Mouse (Mus musculus) spleen, postnatal 36 days (tissue): ENCODE results near the gene Pigf.

ENCODE experiments used
- DNase-seq, 2 experiments: peaks; one replicate each; pipeline ENCODE4 v3.0.0; 2022; ENCODE audit warnings: low spot score in 2 of 2, mixed read lengths in 1 of 2

Gene Pigf

GRCm38 (mm10) chr17:87036141-87037073, 11.2 kb upstream of the Pigf start:
- DNase-seq, result peak in 1 of 2 experiments; percentile 27

- no peak for DNase-seq
Measured at GRCm38 (mm10) chr17:87024491-87025242, 539 bp downstream of the Pigf start.

GRCm38 (mm10) chr17:87019692-87020091, 5.5 kb downstream of the Pigf start:
- DNase-seq, result no peak

GRCm38 (mm10) chr17:87011301-87012019, 13.7 kb downstream of the Pigf start:
- no peak for DNase-seq

- DNase-seq, result no peak
Measured at GRCm38 (mm10) chr17:87008950-87009349, 16.3 kb downstream of the Pigf start.

GRCm38 (mm10) chr17:86997323-86997722, 27.9 kb downstream of the Pigf start:
- DNase-seq, result no peak

GRCm38 (mm10) chr17:86991306-86991705, 33.9 kb downstream of the Pigf start:
- DNase-seq, result no peak

- peak; percentile 45 to 52 for DNase-seq
Measured at GRCm38 (mm10) chr17:86988601-86989184, 36.5 kb downstream of the Pigf start.

GRCm38 (mm10) chr17:86988161-86988560, 37.0 kb downstream of the Pigf start:
- DNase-seq, result peak; percentile 58 to 73

- DNase-seq, result no peak
Measured at GRCm38 (mm10) chr17:86986449-86987138, 38.6 kb downstream of the Pigf start.

- DNase-seq, result no peak
Measured at GRCm38 (mm10) chr17:86982497-86982896, 42.7 kb downstream of the Pigf start.

GRCm38 (mm10) chr17:86981701-86982100, 43.5 kb downstream of the Pigf start:
- no peak for DNase-seq

- DNase-seq, result no peak
Measured at GRCm38 (mm10) chr17:86981205-86981604, 44.0 kb downstream of the Pigf start.

GRCm38 (mm10) chr17:86978496-86978895, 46.7 kb downstream of the Pigf start:
- peak; percentile 51 to 61 for DNase-seq

GRCm38 (mm10) chr17:86976387-86976786, 48.8 kb downstream of the Pigf start:
- DNase-seq, result no peak

- DNase-seq, result no peak
Measured at GRCm38 (mm10) chr17:86973097-86973496, 52.1 kb downstream of the Pigf start.

GRCm38 (mm10) chr17:86971860-86972259, 53.3 kb downstream of the Pigf start:
- peak in 1 of 2 experiments; percentile 30 for DNase-seq

GRCm38 (mm10) chr17:86971036-86971435, 54.2 kb downstream of the Pigf start:
- no peak for DNase-seq

GRCm38 (mm10) chr17:86970026-86970750, 55.0 kb downstream of the Pigf start:
- no peak for DNase-seq

- peak; percentile 93 for DNase-seq
Measured at GRCm38 (mm10) chr17:86969582-86969981, 55.6 kb downstream of the Pigf start.
